Mouse (Mus musculus) hindbrain, postnatal 0 days (tissue): ENCODE measurements around the gene Chd3. TPM values are rescaled to one million over a fixed set of nuclear protein-coding genes. Genes with fewer than 3 reads are reported as not detected.

Experiments
- ATAC-seq: fragments of 200-750 bp; cut with Nextera tagmentation; 2 replicates; pipeline ENCODE4 v1.8.0; 2017; ENCODE audit warnings: mild to moderate bottlenecking, moderate TSS enrichment, moderate library complexity
- DNase-seq: peaks from one replicate; pipeline ENCODE4 v3.0.0-alpha.2; 2015; ENCODE audit warnings: low spot score
- H3K27ac ChIP-seq: fragments of 300-500 bp; sonication (generic); 2 replicates; pipeline ENCODE4 v1.5.1; 2014; ENCODE audit warnings: mild to moderate bottlenecking
- H3K27me3 ChIP-seq: fragments of 300-500 bp; sonication (generic); 2 replicates; pipeline ENCODE4 v1.6.1; 2014; ENCODE audit warnings: low read length, mixed read lengths; ENCODE audit not compliant: insufficient read depth
- H3K36me3 ChIP-seq: fragments of 300-500 bp; sonication (generic); 2 replicates; pipeline ENCODE4 v1.6.1; 2014; ENCODE audit warnings: low read length, mixed read lengths; ENCODE audit not compliant: insufficient read depth
- H3K4me1 ChIP-seq: fragments of 300-500 bp; sonication (generic); 2 replicates; pipeline ENCODE4 v1.6.1; 2014; ENCODE audit warnings: antibody characterized with exemption, low read length, mixed read lengths; ENCODE audit not compliant: insufficient read depth
- H3K4me2 ChIP-seq: fragments of 300-500 bp; sonication (generic); 2 replicates; pipeline ENCODE4 v1.6.1; 2014; ENCODE audit warnings: low read depth, mild to moderate bottlenecking, low read length, moderate library complexity, mixed read lengths
- H3K4me3 ChIP-seq: fragments of 300-500 bp; sonication (generic); 2 replicates; pipeline ENCODE4 v1.5.1; 2014; ENCODE audit warnings: low read length
- H3K9ac ChIP-seq: fragments of 300-500 bp; sonication (generic); replicated peaks from 2 replicates; pipeline ENCODE4 v1.6.1; 2014; ENCODE audit warnings: mild to moderate bottlenecking, low read length, moderate library complexity, mixed read lengths
- H3K9me3 ChIP-seq: fragments of 300-500 bp; sonication (generic); 2 replicates; pipeline ENCODE4 v1.6.1; 2016; ENCODE audit warnings: low read length, mixed read lengths
- CTCF ChIP-seq: IDR thresholded peaks from 2 replicates; pipeline ENCODE4 v1.5.1; 2016; ENCODE audit warnings: antibody characterized with exemption, control low read depth, low read depth
- WGBS: fragments of 180-500 bp; shearing (Covaris S2); extraction: QIAGEN DNeasy Blood & Tissue Kit; methylation state at CpG from one replicate; pipeline ENCODE4 v1.1.7; 2014; 5-methylcytosine and 5-hydroxymethylcytosine counted together
- polyA plus RNA-seq: library from polyadenylated mRNA; unstranded; fragments of >200 nt; fragmentation: Nextera tagmentation; extraction: Ambion mirVana; gene quantifications from 2 replicates; pipeline ENCODE4 v1.2.1, GENCODE M21; 2015
- total RNA-seq: library from RNA; depleted of rRNA; stranded (reverse); fragments of >200 nt; gene quantifications from 2 replicates; pipeline ENCODE4 v1.2.3, GENCODE M21; 2014; rRNA removed

The Chd3 gene
- total RNA-seq (252 and 255 TPM in 2 replicates), polyA plus RNA-seq (46.6 and 49.7 TPM in 2 replicates)

DNA sequence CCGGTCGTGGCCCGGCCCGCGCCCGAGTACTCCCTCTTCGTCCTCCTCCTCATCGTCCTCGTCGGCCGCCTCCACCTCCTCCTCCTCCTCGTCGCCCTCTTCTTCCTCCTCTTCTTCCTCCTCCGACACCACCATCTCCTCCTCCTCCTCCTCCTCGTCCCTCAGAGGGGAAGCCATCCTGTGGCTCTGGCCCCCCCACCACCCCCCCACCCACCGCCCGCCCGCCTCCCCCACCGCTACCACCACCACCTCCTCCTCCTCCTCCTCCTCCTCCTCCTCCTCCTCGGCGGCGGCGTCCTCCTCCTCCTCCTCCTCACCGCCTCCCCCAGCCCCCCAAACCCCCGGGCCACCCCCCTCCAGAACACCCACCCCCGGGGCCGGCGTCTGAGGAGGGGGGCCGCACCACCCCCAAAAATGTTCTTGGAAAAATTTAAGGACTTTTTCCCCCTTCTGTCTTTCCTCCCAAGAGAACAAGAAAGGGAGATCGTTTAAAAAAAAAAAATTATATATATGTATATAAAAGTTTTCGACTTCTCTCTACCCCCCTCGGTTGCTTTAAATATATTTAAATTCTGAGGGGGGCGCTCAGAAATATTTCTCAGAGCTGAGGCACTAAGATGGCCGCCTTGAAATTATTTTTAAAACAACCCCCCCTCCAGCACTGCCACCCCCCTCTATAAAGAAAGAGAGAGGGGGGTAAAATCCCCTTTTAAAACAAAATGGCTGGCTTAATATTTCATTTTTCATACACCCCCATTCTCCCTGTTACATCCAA is at the start of gene Chd3:
Chd3 (minus strand) TSS at position 192 of the 775 bp plus-strand sequence.
- H3K9ac ChIP-seq, result peak within 1 kb of the TSS; percentile 99
- DNase-seq (peak; percentile 39), ATAC-seq (no peak)
- H3K4me3 ChIP-seq, result peak within 1 kb of the TSS; percentile 79
- 2% methylated on average over 23 of the region's 34 CpGs for WGBS
- H3K27me3 ChIP-seq, result no peaks in the 10 kb centered on the region
- H3K36me3 ChIP-seq, result no peaks in the 10 kb centered on the region
- H3K4me2 ChIP-seq, result peak within 1 kb of the TSS; percentile 93
- H3K9me3 ChIP-seq, result no peaks in the 10 kb centered on the region
- H3K27ac ChIP-seq, result peak within 1 kb of the TSS; percentile 98
- TF ChIP-seq CTCF, result no peak
- H3K4me1 ChIP-seq, result peaks cover 26% of the 10 kb centered on the region

DNA sequence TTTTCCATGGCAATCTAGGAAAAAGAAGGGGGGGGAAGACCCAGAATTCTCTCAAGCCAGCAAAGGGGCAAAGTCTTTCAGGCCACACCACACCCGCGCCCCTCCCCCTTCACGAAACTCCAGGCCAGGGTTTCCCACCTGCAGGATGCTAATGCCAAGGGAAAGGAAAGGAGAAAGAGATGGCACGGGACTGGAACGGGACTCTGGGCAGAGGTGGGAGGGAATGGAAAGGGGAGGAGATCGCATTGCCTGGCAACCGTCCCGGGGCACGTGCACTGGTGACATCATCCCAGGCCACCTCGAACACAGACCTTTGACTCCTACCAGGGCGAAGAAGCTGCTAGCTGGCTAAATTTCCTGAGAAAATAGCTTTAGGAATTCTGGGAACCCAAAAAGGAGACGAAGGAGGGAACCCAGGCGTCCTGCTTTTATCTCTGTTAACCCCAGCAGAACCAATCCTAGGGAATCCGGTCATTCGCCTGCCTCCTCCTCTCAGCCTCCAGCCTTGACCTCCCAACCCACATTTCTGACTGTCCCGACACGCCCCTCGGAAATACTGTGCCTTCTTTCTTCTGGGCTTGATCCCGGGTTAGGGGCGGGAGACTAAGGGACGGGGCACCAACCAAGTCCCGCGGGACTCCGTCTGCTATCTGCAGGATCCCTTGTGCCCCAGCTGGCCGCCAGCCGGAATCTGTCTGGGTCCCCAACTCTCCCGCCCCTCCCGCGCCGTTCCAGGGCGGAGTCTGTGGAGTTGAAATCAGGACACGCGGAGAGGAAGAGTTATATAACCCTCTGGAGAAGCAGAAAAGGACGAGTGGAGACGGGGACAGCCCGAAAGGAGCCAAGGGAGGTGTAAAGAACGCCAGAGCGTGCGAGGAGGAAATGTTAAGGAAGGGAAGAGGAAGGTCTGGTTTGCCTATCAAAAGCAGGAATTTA is 48.5 kb upstream of the Chd3 start:
- Histone ChIP-seq H3K36me3 (no peaks in the 10 kb centered on the region), H3K9me3 (no peaks in the 10 kb centered on the region), H3K27me3 (peaks cover 3% of the 10 kb centered on the region), H3K4me2 (peak overlapping the region; percentile 98), H3K4me3 (peak overlapping the region; percentile 67), H3K4me1 (peaks cover 39% of the 10 kb centered on the region), H3K9ac (peak overlapping the region; percentile 62), H3K27ac (peak overlapping the region; percentile 99)
- DNase-seq, result peak; percentile 96
- TF ChIP-seq CTCF, result no peak
- under 1% methylated on average over 39 of the region's 39 CpGs for WGBS
- ATAC-seq, result peak; percentile 59

DNA sequence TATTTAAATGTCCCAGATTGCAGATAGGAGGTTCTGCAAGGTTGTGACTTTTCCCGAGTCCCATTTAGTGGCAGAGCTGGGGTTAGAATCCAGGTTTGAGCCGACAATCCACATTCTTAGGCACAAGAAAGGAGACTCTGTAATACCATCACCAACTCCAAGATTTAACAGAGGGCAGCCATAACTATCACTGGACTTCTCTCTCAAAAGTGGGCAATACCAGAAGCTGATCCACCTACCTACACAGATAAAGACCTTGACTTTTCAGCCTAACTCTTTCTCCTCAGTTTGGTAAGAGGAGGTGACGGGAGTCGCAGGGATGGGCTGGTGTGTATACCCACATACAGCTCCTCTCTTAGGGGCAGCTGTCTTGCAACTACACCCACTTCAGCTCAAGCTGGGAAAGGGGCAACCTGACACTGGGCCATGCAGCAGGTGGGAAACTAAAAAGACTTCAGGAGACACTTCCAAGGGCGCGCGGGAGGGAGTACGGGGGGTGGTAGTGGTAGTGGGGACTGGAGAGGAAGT is 47.8 kb upstream of the Chd3 start:
- Histone ChIP-seq H3K4me2 (peak overlapping the region; percentile 98), H3K4me3 (peak overlapping the region; percentile 67), H3K27ac (peak overlapping the region; percentile 99), H3K27me3 (no peaks in the 10 kb centered on the region), H3K4me1 (peaks cover 46% of the 10 kb centered on the region), H3K9me3 (no peaks in the 10 kb centered on the region), H3K9ac (peak overlapping the region; percentile 62), H3K36me3 (no peaks in the 10 kb centered on the region)
- no peak for TF ChIP-seq CTCF
- 6% methylated on average over 8 of the region's 8 CpGs for whole genome bisulfite sequencing
- no peak for ATAC-seq
- DNase-seq, result peak; percentile 11

DNA sequence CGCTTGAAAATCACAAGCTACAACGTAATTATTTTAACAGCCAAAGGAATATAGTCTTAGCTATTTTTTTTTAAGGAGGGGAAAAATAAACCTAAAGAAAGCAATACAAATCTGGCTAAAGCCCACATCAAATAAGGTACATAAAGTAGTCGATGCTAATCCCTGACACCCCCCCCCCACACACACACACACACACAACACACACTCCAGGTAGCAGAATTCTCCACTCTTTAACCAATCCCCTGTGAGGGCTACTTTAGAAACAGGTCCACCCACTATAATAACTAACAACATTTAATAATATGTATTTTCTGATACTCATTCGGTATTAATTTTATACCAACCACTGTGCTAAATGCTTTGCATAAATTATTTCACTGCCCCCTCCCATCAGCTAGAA is 47.3 kb upstream of the Chd3 start:
- Histone ChIP-seq H3K36me3 (no peaks in the 10 kb centered on the region), H3K4me3 (peak overlapping the region; percentile 67), H3K27me3 (no peaks in the 10 kb centered on the region), H3K27ac (peak overlapping the region; percentile 99), H3K4me2 (peak overlapping the region; percentile 98), H3K9ac (peak overlapping the region; percentile 62), H3K4me1 (peaks cover 46% of the 10 kb centered on the region), H3K9me3 (no peaks in the 10 kb centered on the region)
- DNase-seq (no peak), ATAC-seq (no peak)
- 1% methylated on average over 4 of the region's 4 CpGs for WGBS
- TF ChIP-seq CTCF, result no peak

DNA sequence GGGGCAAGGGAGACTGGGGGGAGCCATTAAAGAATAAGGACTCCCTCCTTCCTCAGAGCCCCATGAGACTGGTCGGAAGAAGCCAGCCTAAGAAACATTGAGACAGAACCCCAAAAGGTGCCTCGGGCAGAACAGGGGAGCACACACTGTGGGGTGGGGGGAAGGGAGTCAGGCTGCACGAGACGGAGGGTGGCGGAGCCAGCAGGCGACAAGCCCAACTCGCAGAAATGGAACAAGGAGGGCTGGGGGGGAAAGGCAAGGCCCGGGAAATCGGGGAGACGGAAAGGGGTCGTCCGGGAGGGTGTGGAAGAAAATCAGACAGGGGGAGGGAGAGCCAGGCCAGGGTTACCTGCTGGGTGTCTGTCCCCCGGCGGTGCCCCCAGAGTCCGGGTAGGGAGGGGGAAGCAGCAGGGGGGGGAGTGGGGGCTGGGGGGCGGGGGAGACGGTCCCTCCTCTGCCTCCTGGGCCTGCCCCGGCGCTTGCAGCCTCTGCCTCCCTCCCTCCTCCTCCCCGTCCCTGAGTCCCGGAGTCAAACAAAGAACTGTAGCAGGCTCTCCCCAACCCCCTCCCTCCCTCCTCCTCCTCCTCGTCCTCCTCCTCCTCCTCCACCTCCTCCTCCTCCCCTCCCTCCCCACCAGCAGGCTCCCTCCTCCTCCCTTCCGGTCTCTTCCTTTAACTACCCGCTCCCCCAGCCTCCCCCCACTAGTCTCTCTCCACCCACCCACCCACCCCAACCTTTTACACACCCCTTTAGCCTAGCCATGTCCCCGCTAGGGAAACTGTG is 46.7 kb upstream of the Chd3 start:
- peak overlapping the region; percentile 88 for H3K9ac ChIP-seq
- no peaks in the 10 kb centered on the region for H3K27me3 ChIP-seq
- peak overlapping the region; percentile 99 for H3K27ac ChIP-seq
- under 1% methylated on average over 14 of the region's 25 CpGs for WGBS
- no peaks in the 10 kb centered on the region for H3K36me3 ChIP-seq
- peak; percentile 8; the same call in 1 of the 2 replicates for ATAC-seq
- H3K4me3 ChIP-seq, result peak overlapping the region; percentile 67
- DNase-seq, result peak; percentile 80
- peak overlapping the region; percentile 98 for H3K4me2 ChIP-seq
- peaks cover 46% of the 10 kb centered on the region for H3K4me1 ChIP-seq
- TF ChIP-seq CTCF, result no peak
- H3K9me3 ChIP-seq, result no peaks in the 10 kb centered on the region

DNA sequence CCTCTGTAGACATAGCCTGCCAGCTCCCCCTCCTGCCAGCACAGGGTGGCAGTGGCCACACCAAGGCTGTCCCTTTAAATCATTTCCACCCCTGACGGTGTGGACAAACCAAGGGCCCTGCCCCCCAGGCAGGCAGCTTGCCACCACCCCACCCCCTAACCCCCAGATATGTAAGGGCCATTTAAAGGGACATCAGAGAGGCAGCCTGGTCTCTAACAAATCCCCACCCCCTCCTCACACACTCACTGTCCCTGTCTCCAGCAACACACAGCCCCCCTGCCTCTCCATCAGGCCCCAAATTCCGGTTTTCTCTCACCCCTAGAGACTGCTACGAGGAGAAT is 46.1 kb upstream of the Chd3 start:
- H3K27me3 ChIP-seq, result no peaks in the 10 kb centered on the region
- H3K36me3 ChIP-seq, result no peaks in the 10 kb centered on the region
- H3K9ac ChIP-seq, result peak overlapping the region; percentile 88
- TF ChIP-seq CTCF, result peak; percentile 36; the same call in 1 of the 2 replicates
- DNase-seq (peak; percentile 85), ATAC-seq (peak; percentile 22)
- no peaks in the 10 kb centered on the region for H3K9me3 ChIP-seq
- H3K27ac ChIP-seq, result peak overlapping the region; percentile 99
- peak overlapping the region; percentile 98 for H3K4me2 ChIP-seq
- peaks cover 45% of the 10 kb centered on the region for H3K4me1 ChIP-seq
- H3K4me3 ChIP-seq, result peak overlapping the region; percentile 67
- 0% methylated on average over 3 of the region's 3 CpGs for WGBS
